Mouse (Mus musculus): ENCODE results near the gene Mybbp1a.

- TF ChIP-seq CTCF (IDR thresholded peaks at IDR 0.05; ENCODE audit: control insufficient read depth, insufficient read depth, low read length) (no peak), POLR2A (IDR thresholded peaks at IDR 0.05; ENCODE audit: borderline replicate concordance, control insufficient read depth, low read depth, low read length) (no peak)
Measured at GRCm38 (mm10) chr11:72455694-72456093, 14.5 kb downstream of the Mybbp1a start.

All from bone marrow, adult 2 months (tissue).